9 mouse cellular contexts compared by ENCODE assay signal in the genomic region with DNA sequence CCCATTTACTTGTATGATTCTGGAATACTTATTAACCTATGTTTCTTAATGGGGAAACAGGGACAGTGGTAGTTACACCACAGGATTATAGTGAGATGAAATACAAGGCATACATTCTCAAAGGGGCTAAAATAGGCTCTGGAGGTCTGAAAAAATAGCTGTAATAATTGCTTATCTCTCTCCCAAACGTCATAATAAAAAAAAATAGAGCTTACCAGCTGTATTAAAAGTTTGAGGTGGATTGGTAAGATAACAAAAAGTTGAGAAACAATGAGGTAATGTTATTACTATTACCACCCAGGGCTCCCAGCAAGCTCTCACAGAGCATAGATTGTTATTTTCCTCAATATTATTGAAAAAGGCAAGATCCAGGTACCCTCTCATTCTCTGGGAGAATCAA. TPM values are rescaled to one million over a fixed set of nuclear protein-coding genes. Genes with fewer than 3 reads are reported as not detected.
A peak's percentile ranks its signal among the peaks of the same experiment; 100 is the strongest.
DNase-seq lines count a peak whose midpoint lies in the region; ATAC-seq and TF ChIP-seq lines count a peak whose summit lies in the region.
"Had no signal": no experiment of that assay in that cellular context is flagged by ENCODE, and none has a peak within 500 bp of the region (broad histone marks: within the 10 kb centered on the region; RNA-seq: fewer than 3 reads in every experiment).

No protein-coding gene starts in this region.

- peaks cover 12% of the 10 kb centered on the region for H3K4me1 ChIP-seq in lung, embryonic 16.5 days (replicated peaks; ENCODE audit: control insufficient read depth, insufficient read depth, low read length)
- H3K4me1 ChIP-seq in forebrain, embryonic 12.5 days: peaks cover 16% of the 10 kb centered on the region
- H3K4me1 ChIP-seq in limb, embryonic 14.5 days (ENCODE audit: control insufficient read depth, insufficient read depth, low read length): peaks cover 3% of the 10 kb centered on the region; the same call in 1 of the 2 replicates
- peaks cover 4% of the 10 kb centered on the region; the same call in 1 of the 2 replicates for H3K4me1 ChIP-seq in small intestine, adult 2 months (ENCODE audit: control insufficient read depth, insufficient read depth, insufficient read length, low read length)

- no peak for TF ChIP-seq CTCF in small intestine, adult 2 months (IDR thresholded peaks at IDR 0.05; ENCODE audit: extremely low read depth, insufficient read length, insufficient replicate concordance, low read depth, low read length)

- H3K4me3 ChIP-seq in lung, embryonic 16.5 days (ENCODE audit: low read length): peak overlapping the region; percentile 64
- peak overlapping the region; percentile 61 for H3K4me3 ChIP-seq in forebrain, embryonic 12.5 days (replicated peaks)
- peak overlapping the region; percentile 66 for H3K4me3 ChIP-seq in limb, embryonic 14.5 days (replicated peaks; ENCODE audit: low read length)
- peak overlapping the region; percentile 85; the same call in 1 of the 2 replicates for H3K4me3 ChIP-seq in small intestine, adult 2 months (ENCODE audit: low read depth, low read length)

- no peak for DNase-seq in lung, postnatal 14 days
- no peak for DNase-seq in limb, embryonic 14.5 days (ENCODE audit: low spot score)
- no peak for DNase-seq in ovary, postnatal 14 days (ENCODE audit: low spot score)
- DNase-seq in MN1 (ENCODE audit: low spot score): no peak
- DNase-seq in adrenal gland, postnatal 36 days: no peak
- DNase-seq: right cerebral cortex, postnatal 4 days had no signal

- TF ChIP-seq POLR2A in limb, embryonic 14.5 days (IDR thresholded peaks at IDR 0.05; ENCODE audit: borderline replicate concordance, extremely low read depth, insufficient read depth, insufficient read length): no peak
- no peak for TF ChIP-seq POLR2A in small intestine, adult 2 months (IDR thresholded peaks at IDR 0.05; ENCODE audit: low read depth, low read length)

- 2% methylated on average over 1 of the region's 1 CpGs for WGBS in lung, embryonic 16.5 days
- 7% methylated on average over 1 of the region's 1 CpGs for WGBS in forebrain, embryonic 12.5 days
- 9% methylated on average over 1 of the region's 1 CpGs for WGBS in limb, embryonic 14.5 days
- 0% methylated on average over 1 of the region's 1 CpGs for WGBS in small intestine, adult 2 months

- H3K36me3 ChIP-seq in lung, embryonic 16.5 days (ENCODE audit: control insufficient read depth, insufficient read depth, low read length): peaks cover 3% of the 10 kb centered on the region; the same call in 1 of the 2 replicates
- no peaks in the 10 kb centered on the region for H3K36me3 ChIP-seq in forebrain, embryonic 12.5 days (replicated peaks)
- 0 out of 2 replicates have a peak, but pooled peaks cover 3% of the 10 kb centered on the region for H3K36me3 ChIP-seq in limb, embryonic 14.5 days (ENCODE audit: control insufficient read depth, insufficient read depth, low read length)
- 0 out of 2 replicates have a peak, but pooled peaks cover 3% of the 10 kb centered on the region for H3K36me3 ChIP-seq in small intestine, adult 2 months (ENCODE audit: control insufficient read depth, insufficient read depth, low read length)

- H3K27me3 ChIP-seq in lung, embryonic 16.5 days (ENCODE audit: control insufficient read depth, insufficient read depth, low read depth, low read length): no peaks in the 10 kb centered on the region
- peaks cover 10% of the 10 kb centered on the region; the same call in 1 of the 2 replicates for H3K27me3 ChIP-seq in forebrain, embryonic 12.5 days
- no peaks in the 10 kb centered on the region for H3K27me3 ChIP-seq in limb, embryonic 14.5 days (ENCODE audit: control insufficient read depth, insufficient read depth, low read length)
- H3K27me3 ChIP-seq in small intestine, adult 2 months (ENCODE audit: control insufficient read depth, insufficient read depth, low read length): no peaks in the 10 kb centered on the region

- no peaks in the 10 kb centered on the region for H3K9me3 ChIP-seq in lung, embryonic 16.5 days (ENCODE audit: control insufficient read depth, low read length)
- no peaks in the 10 kb centered on the region for H3K9me3 ChIP-seq in forebrain, embryonic 12.5 days
- H3K9me3 ChIP-seq in limb, embryonic 14.5 days (ENCODE audit: control insufficient read depth, low read length): no peaks in the 10 kb centered on the region

- peak overlapping the region; percentile 88 for H3K9ac ChIP-seq in lung, embryonic 16.5 days (ENCODE audit: low read length)
- H3K9ac ChIP-seq in forebrain, embryonic 12.5 days: peak overlapping the region; percentile 78; the same call in 1 of the 2 replicates
- peak overlapping the region; percentile 53 for H3K9ac ChIP-seq in limb, embryonic 14.5 days (ENCODE audit: low read depth, low read length, severe bottlenecking)

- ATAC-seq in lung, embryonic 16.5 days (ENCODE audit: low read depth): no peak
- ATAC-seq in forebrain, embryonic 12.5 days (ENCODE audit: low FRiP score): no peak
- ATAC-seq in limb, embryonic 14.5 days (ENCODE audit: low FRiP score, low read depth): no peak

- H3K27ac ChIP-seq in lung, embryonic 16.5 days (ENCODE audit: low read length): no peak overlapping the region
- H3K27ac ChIP-seq in forebrain, embryonic 12.5 days: no peak overlapping the region
- no peak overlapping the region for H3K27ac ChIP-seq in limb, embryonic 14.5 days (replicated peaks; ENCODE audit: low read depth, low read length)
- no peak overlapping the region for H3K27ac ChIP-seq in small intestine, adult 2 months (ENCODE audit: insufficient read depth, low read depth, low read length)

- H3K4me2 ChIP-seq in lung, embryonic 16.5 days (ENCODE audit: low read depth, low read length): peak overlapping the region; percentile 90
- H3K4me2 ChIP-seq in forebrain, embryonic 12.5 days: peak overlapping the region; percentile 95
- peak overlapping the region; percentile 93 for H3K4me2 ChIP-seq in limb, embryonic 14.5 days (replicated peaks; ENCODE audit: low read depth, low read length, severe bottlenecking)

RNA-seq across cellular contexts. Expression of gene Ctns, which starts 0.7 kb away (rescaled TPM):
- 14.9 and 16.4 TPM in 2 replicates for polyA plus RNA-seq in lung, embryonic 16.5 days (2015; fragmentation: Nextera tagmentation; extraction: Ambion mirVana)
- 19.0 and 19.2 TPM in 2 replicates for polyA plus RNA-seq in forebrain, embryonic 12.5 days (2016; fragmentation: Nextera tagmentation; extraction: Ambion mirVana)
- 25.9 and 32.0 TPM in 2 replicates for polyA plus RNA-seq in limb, embryonic 14.5 days (2012; rRNA removed)
- polyA plus RNA-seq in limb, embryonic 14.5 days (2014; fragmentation: Nextera tagmentation; extraction: Ambion mirVana): 24.6 and 27.4 TPM in 2 replicates
- polyA plus RNA-seq in small intestine, adult 2 months (2012; rRNA removed): 7.1 and 16.4 TPM in 2 replicates
- 10 to 100 TPM; 14.3 to 16.8 TPM for total RNA-seq in adrenal gland, postnatal 36 days (2021)

RNA-seq across cellular contexts. Expression of gene Shpk, which starts 1.1 kb away (rescaled TPM):
- 1.6 and 2.3 TPM in 2 replicates for polyA plus RNA-seq in lung, embryonic 16.5 days (2015; fragmentation: Nextera tagmentation; extraction: Ambion mirVana)
- 1.1 and 1.2 TPM in 2 replicates for polyA plus RNA-seq in forebrain, embryonic 12.5 days (2016; fragmentation: Nextera tagmentation; extraction: Ambion mirVana)
- polyA plus RNA-seq in limb, embryonic 14.5 days (2012; rRNA removed): 3.0 and 3.1 TPM in 2 replicates
- 1.8 and 2.8 TPM in 2 replicates for polyA plus RNA-seq in limb, embryonic 14.5 days (2014; fragmentation: Nextera tagmentation; extraction: Ambion mirVana)
- polyA plus RNA-seq in small intestine, adult 2 months (2012; rRNA removed): 5.6 and 14.8 TPM in 2 replicates
- 10 to 100 TPM in 1 of 2 experiments, 1 to 10 TPM in 1; 8.8 to 13.2 TPM for total RNA-seq in adrenal gland, postnatal 36 days (2021)

RNA-seq across cellular contexts. Expression of gene Tax1bp3, which starts 21.3 kb away (rescaled TPM):
- polyA plus RNA-seq in lung, embryonic 16.5 days (2015; fragmentation: Nextera tagmentation; extraction: Ambion mirVana): 275 and 278 TPM in 2 replicates
- polyA plus RNA-seq in forebrain, embryonic 12.5 days (2016; fragmentation: Nextera tagmentation; extraction: Ambion mirVana): 158 and 163 TPM in 2 replicates
- polyA plus RNA-seq in limb, embryonic 14.5 days (2012; rRNA removed): 106 and 135 TPM in 2 replicates
- 224 and 235 TPM in 2 replicates for polyA plus RNA-seq in limb, embryonic 14.5 days (2014; fragmentation: Nextera tagmentation; extraction: Ambion mirVana)
- 75.1 and 181 TPM in 2 replicates for polyA plus RNA-seq in small intestine, adult 2 months (2012; rRNA removed)
- 10 to 100 TPM; 74.5 to 79.4 TPM for total RNA-seq in adrenal gland, postnatal 36 days (2021)

RNA-seq across cellular contexts. Expression of gene Emc6, which starts 21.4 kb away (rescaled TPM):
- polyA plus RNA-seq in lung, embryonic 16.5 days (2015; fragmentation: Nextera tagmentation; extraction: Ambion mirVana): 117 and 121 TPM in 2 replicates
- polyA plus RNA-seq in forebrain, embryonic 12.5 days (2016; fragmentation: Nextera tagmentation; extraction: Ambion mirVana): 123 and 129 TPM in 2 replicates
- polyA plus RNA-seq in limb, embryonic 14.5 days (2012; rRNA removed): 64.7 and 79.8 TPM in 2 replicates
- polyA plus RNA-seq in limb, embryonic 14.5 days (2014; fragmentation: Nextera tagmentation; extraction: Ambion mirVana): 101 and 102 TPM in 2 replicates
- polyA plus RNA-seq in small intestine, adult 2 months (2012; rRNA removed): 38.7 and 43.0 TPM in 2 replicates
- 10 to 100 TPM; 83.0 to 85.0 TPM for total RNA-seq in adrenal gland, postnatal 36 days (2021)

RNA-seq across cellular contexts. Expression of gene Trpv1, which starts 35.9 kb away (rescaled TPM):
- polyA plus RNA-seq in lung, embryonic 16.5 days (2015; fragmentation: Nextera tagmentation; extraction: Ambion mirVana): 0.05 TPM in 1 of 2 replicates, not detected in the other
- polyA plus RNA-seq in forebrain, embryonic 12.5 days (2016; fragmentation: Nextera tagmentation; extraction: Ambion mirVana): not detected in 2 replicates
- polyA plus RNA-seq in limb, embryonic 14.5 days (2012; rRNA removed): 0.20 and 0.22 TPM in 2 replicates
- polyA plus RNA-seq in limb, embryonic 14.5 days (2014; fragmentation: Nextera tagmentation; extraction: Ambion mirVana): 0.41 TPM in 1 of 2 replicates, not detected in the other
- polyA plus RNA-seq in small intestine, adult 2 months (2012; rRNA removed): 0.10 and 0.25 TPM in 2 replicates
- total RNA-seq in adrenal gland, postnatal 36 days (2021): under 1 TPM; 0.13 to 0.36 TPM
